Mouse (Mus musculus): ENCODE data around the gene Stac2. TPM values are rescaled to one million over a fixed set of nuclear protein-coding genes. Genes with fewer than 3 reads are reported as not detected.

Stac2 gene
- polyA plus RNA-seq, 1 experiment, result 9.6 TPM

- H3K9ac ChIP-seq (ENCODE audit: low read depth, poor library complexity, severe bottlenecking), result no peak overlapping the region
- no peak overlapping the region for H3K4me3 ChIP-seq (ENCODE audit: low read depth, low read length)
- H3K9me3 ChIP-seq (replicated peaks; ENCODE audit: control insufficient read depth, insufficient read depth, low read length, poor library complexity, severe bottlenecking), result no peaks in the 10 kb centered on the region
- no peaks in the 10 kb centered on the region for H3K27me3 ChIP-seq (ENCODE audit: control insufficient read depth, insufficient read depth, low read length, poor library complexity, severe bottlenecking)
- H3K27ac ChIP-seq (ENCODE audit: insufficient read depth, low read length), result no peak overlapping the region
- H3K36me3 ChIP-seq (ENCODE audit: control insufficient read depth, insufficient read depth, low read length, poor library complexity, severe bottlenecking), result no peaks in the 10 kb centered on the region
- H3K4me1 ChIP-seq (ENCODE audit: control insufficient read depth, insufficient read depth, low read length), result peaks cover 6% of the 10 kb centered on the region
- TF ChIP-seq POLR2A (IDR thresholded peaks at IDR 0.05; ENCODE audit: insufficient read depth, low read length) (no peak), EP300 (IDR thresholded peaks at IDR 0.05; ENCODE audit: insufficient read depth, low read depth, low read length) (no peak), CTCF (IDR thresholded peaks at IDR 0.05; ENCODE audit: low read depth, low read length) (no peak)
These were observed 33.2 kb downstream of the Stac2 start for GRCm38 (mm10) chr11:98019883-98020610.

- H3K27ac ChIP-seq (ENCODE audit: insufficient read depth, low read length), result no peak overlapping the region
- H3K27me3 ChIP-seq (ENCODE audit: control insufficient read depth, insufficient read depth, low read length, poor library complexity, severe bottlenecking), result no peaks in the 10 kb centered on the region
- no peaks in the 10 kb centered on the region for H3K36me3 ChIP-seq (ENCODE audit: control insufficient read depth, insufficient read depth, low read length, poor library complexity, severe bottlenecking)
- H3K4me1 ChIP-seq (ENCODE audit: control insufficient read depth, insufficient read depth, low read length), result peaks cover 6% of the 10 kb centered on the region
- H3K9ac ChIP-seq (ENCODE audit: low read depth, poor library complexity, severe bottlenecking), result no peak overlapping the region
- TF ChIP-seq POLR2A (IDR thresholded peaks at IDR 0.05; ENCODE audit: insufficient read depth, low read length) (no peak), CTCF (IDR thresholded peaks at IDR 0.05; ENCODE audit: low read depth, low read length) (peak; percentile 62)
- no peaks in the 10 kb centered on the region for H3K9me3 ChIP-seq (replicated peaks; ENCODE audit: control insufficient read depth, insufficient read depth, low read length, poor library complexity, severe bottlenecking)
- peak overlapping the region; percentile 3; the same call in 1 of the 2 replicates for H3K4me3 ChIP-seq (ENCODE audit: low read depth, low read length)
These were observed 34.2 kb downstream of the Stac2 start for GRCm38 (mm10) chr11:98018858-98019641.

- H3K4me1 ChIP-seq (ENCODE audit: control insufficient read depth, insufficient read depth, low read length), result peaks cover 6% of the 10 kb centered on the region
- no peaks in the 10 kb centered on the region for H3K9me3 ChIP-seq (replicated peaks; ENCODE audit: control insufficient read depth, insufficient read depth, low read length, poor library complexity, severe bottlenecking)
- no peak overlapping the region for H3K27ac ChIP-seq (ENCODE audit: insufficient read depth, low read length)
- no peak overlapping the region for H3K9ac ChIP-seq (ENCODE audit: low read depth, poor library complexity, severe bottlenecking)
- H3K27me3 ChIP-seq (ENCODE audit: control insufficient read depth, insufficient read depth, low read length, poor library complexity, severe bottlenecking), result no peaks in the 10 kb centered on the region
- H3K36me3 ChIP-seq (ENCODE audit: control insufficient read depth, insufficient read depth, low read length, poor library complexity, severe bottlenecking), result no peaks in the 10 kb centered on the region
- TF ChIP-seq EP300 (IDR thresholded peaks at IDR 0.05; ENCODE audit: insufficient read depth, low read depth, low read length) (no peak), CTCF (IDR thresholded peaks at IDR 0.05; ENCODE audit: low read depth, low read length) (no peak), POLR2A (IDR thresholded peaks at IDR 0.05; ENCODE audit: insufficient read depth, low read length) (no peak)
- H3K4me3 ChIP-seq (ENCODE audit: low read depth, low read length), result no peak overlapping the region
These were observed 35.0 kb downstream of the Stac2 start for GRCm38 (mm10) chr11:98018222-98018621.

GRCm38 (mm10) chr11:98016824-98017223 is 36.4 kb downstream of the Stac2 start:
- TF ChIP-seq EP300 (IDR thresholded peaks at IDR 0.05; ENCODE audit: insufficient read depth, low read depth, low read length) (no peak), POLR2A (IDR thresholded peaks at IDR 0.05; ENCODE audit: insufficient read depth, low read length) (no peak), CTCF (IDR thresholded peaks at IDR 0.05; ENCODE audit: low read depth, low read length) (no peak)
- H3K27me3 ChIP-seq (ENCODE audit: control insufficient read depth, insufficient read depth, low read length, poor library complexity, severe bottlenecking), result no peaks in the 10 kb centered on the region
- no peak overlapping the region for H3K4me3 ChIP-seq (ENCODE audit: low read depth, low read length)
- H3K36me3 ChIP-seq (ENCODE audit: control insufficient read depth, insufficient read depth, low read length, poor library complexity, severe bottlenecking), result no peaks in the 10 kb centered on the region
- H3K9ac ChIP-seq (ENCODE audit: low read depth, poor library complexity, severe bottlenecking), result no peak overlapping the region
- no peaks in the 10 kb centered on the region for H3K9me3 ChIP-seq (replicated peaks; ENCODE audit: control insufficient read depth, insufficient read depth, low read length, poor library complexity, severe bottlenecking)
- peaks cover 6% of the 10 kb centered on the region for H3K4me1 ChIP-seq (ENCODE audit: control insufficient read depth, insufficient read depth, low read length)
- no peak overlapping the region for H3K27ac ChIP-seq (ENCODE audit: insufficient read depth, low read length)

GRCm38 (mm10) chr11:98016177-98016576 is 37.1 kb downstream of the Stac2 start:
- Histone ChIP-seq H3K27me3 (ENCODE audit: control insufficient read depth, insufficient read depth, low read length, poor library complexity, severe bottlenecking) (no peaks in the 10 kb centered on the region), H3K4me1 (ENCODE audit: control insufficient read depth, insufficient read depth, low read length) (peaks cover 2% of the 10 kb centered on the region), H3K27ac (ENCODE audit: insufficient read depth, low read length) (no peak overlapping the region), H3K36me3 (ENCODE audit: control insufficient read depth, insufficient read depth, low read length, poor library complexity, severe bottlenecking) (no peaks in the 10 kb centered on the region), H3K9ac (ENCODE audit: low read depth, poor library complexity, severe bottlenecking) (no peak overlapping the region), H3K9me3 (replicated peaks; ENCODE audit: control insufficient read depth, insufficient read depth, low read length, poor library complexity, severe bottlenecking) (no peaks in the 10 kb centered on the region), H3K4me3 (ENCODE audit: low read depth, low read length) (no peak overlapping the region)
- TF ChIP-seq CTCF (IDR thresholded peaks at IDR 0.05; ENCODE audit: low read depth, low read length), result no peak
- no peak for TF ChIP-seq POLR2A (IDR thresholded peaks at IDR 0.05; ENCODE audit: insufficient read depth, low read length)
- no peak for TF ChIP-seq EP300 (IDR thresholded peaks at IDR 0.05; ENCODE audit: insufficient read depth, low read depth, low read length)

- no peak for TF ChIP-seq CTCF (IDR thresholded peaks at IDR 0.05; ENCODE audit: low read depth, low read length)
- TF ChIP-seq POLR2A (IDR thresholded peaks at IDR 0.05; ENCODE audit: insufficient read depth, low read length), result no peak
- TF ChIP-seq EP300 (IDR thresholded peaks at IDR 0.05; ENCODE audit: insufficient read depth, low read depth, low read length), result no peak
- Histone ChIP-seq H3K27ac (ENCODE audit: insufficient read depth, low read length) (no peak overlapping the region), H3K9me3 (replicated peaks; ENCODE audit: control insufficient read depth, insufficient read depth, low read length, poor library complexity, severe bottlenecking) (no peaks in the 10 kb centered on the region), H3K9ac (ENCODE audit: low read depth, poor library complexity, severe bottlenecking) (no peak overlapping the region), H3K27me3 (ENCODE audit: control insufficient read depth, insufficient read depth, low read length, poor library complexity, severe bottlenecking) (no peaks in the 10 kb centered on the region), H3K4me3 (ENCODE audit: low read depth, low read length) (peak overlapping the region; percentile 48), H3K4me1 (ENCODE audit: control insufficient read depth, insufficient read depth, low read length) (no peaks in the 10 kb centered on the region), H3K36me3 (ENCODE audit: control insufficient read depth, insufficient read depth, low read length, poor library complexity, severe bottlenecking) (no peaks in the 10 kb centered on the region)
These were observed 40.4 kb downstream of the Stac2 start for GRCm38 (mm10) chr11:98012831-98013230.
